In genomic region chr14:102906286-102906685, GRCm38 (mm10) we compare ENCODE assay signal across 14 mouse cellular contexts.
DNase-seq lines count a peak whose midpoint lies in the region; ATAC-seq and TF ChIP-seq lines count a peak whose summit lies in the region.
"Had no signal": no experiment of that assay in that cellular context is flagged by ENCODE, and none has a peak within 500 bp of the region (broad histone marks: within the 10 kb centered on the region; RNA-seq: fewer than 3 reads in every experiment).

No protein-coding gene starts in this region.

- H3K27ac ChIP-seq in kidney, embryonic 14.5 days (ENCODE audit: low read depth, low read length): no peak overlapping the region
- peak overlapping the region; percentile 88 for H3K27ac ChIP-seq in bone marrow, adult 2 months (ENCODE audit: control insufficient read depth, insufficient read depth, low read depth, low read length, poor library complexity)
- H3K27ac ChIP-seq in embryonic facial prominence, embryonic 10.5 days (replicated peaks): no peak overlapping the region
- H3K27ac ChIP-seq: hindbrain, embryonic 14.5 days; kidney, postnatal 0 days; limb, embryonic 15.5 days had no signal

- 92% methylated on average over 1 of the region's 1 CpGs for WGBS in kidney, embryonic 14.5 days
- WGBS in bone marrow, adult 2 months: 0% methylated on average over 1 of the region's 1 CpGs
- WGBS in embryonic facial prominence, embryonic 10.5 days: 92% methylated on average over 1 of the region's 1 CpGs

- no peaks in the 10 kb centered on the region for H3K9me3 ChIP-seq in kidney, embryonic 14.5 days (ENCODE audit: control insufficient read depth, low read length)
- no peaks in the 10 kb centered on the region for H3K9me3 ChIP-seq in embryonic facial prominence, embryonic 10.5 days
- H3K9me3 ChIP-seq: limb, embryonic 15.5 days had no signal

- no peak overlapping the region for H3K4me3 ChIP-seq in kidney, embryonic 14.5 days (ENCODE audit: low read length)
- no peak overlapping the region for H3K4me3 ChIP-seq in bone marrow, adult 2 months (replicated peaks; ENCODE audit: control insufficient read depth, low read depth, low read length)
- no peak overlapping the region for H3K4me3 ChIP-seq in embryonic facial prominence, embryonic 10.5 days
- H3K4me3 ChIP-seq: limb, embryonic 15.5 days; myocyte had no signal

- no peak for ATAC-seq in kidney, embryonic 14.5 days (ENCODE audit: low FRiP score, low TSS enrichment)
- 0 out of 2 replicates have a peak, but pooled peaks have one; percentile 11 for ATAC-seq in monocyte, adult 5-6 weeks (replicated peaks; ENCODE audit: insufficient number of reproducible peaks, low FRiP score, low TSS enrichment, poor library complexity, severe bottlenecking)
- ATAC-seq: forebrain, embryonic 16.5 days had no signal

- H3K4me2 ChIP-seq in kidney, embryonic 14.5 days (replicated peaks; ENCODE audit: low read depth, low read length): no peak overlapping the region
- H3K4me2 ChIP-seq: hindbrain, embryonic 14.5 days; limb, embryonic 15.5 days had no signal

- H3K9ac ChIP-seq in kidney, embryonic 14.5 days (ENCODE audit: low read depth, low read length): no peak overlapping the region
- H3K9ac ChIP-seq: hindbrain, embryonic 14.5 days; limb, embryonic 15.5 days had no signal

- H3K4me1 ChIP-seq in kidney, embryonic 14.5 days (ENCODE audit: control insufficient read depth, insufficient read depth, low read length): no peaks in the 10 kb centered on the region
- H3K4me1 ChIP-seq in bone marrow, adult 2 months (ENCODE audit: control insufficient read depth, insufficient read depth, low read length): peaks cover 15% of the 10 kb centered on the region
- H3K4me1 ChIP-seq in embryonic facial prominence, embryonic 10.5 days: peaks cover 6% of the 10 kb centered on the region; the same call in 1 of the 2 replicates

- peak; percentile 9 for DNase-seq in kidney, postnatal 10 days
- peak; percentile 60 for DNase-seq in 416B (ENCODE audit: low read depth)
- no peak for DNase-seq in embryonic facial prominence, embryonic 10.5 days (ENCODE audit: low spot score)
- DNase-seq in adrenal gland, postnatal 36 days: no peak
- no peak for DNase-seq in frontal cortex, adult 2 months (ENCODE audit: extremely low spot score in 1 of 2, low spot score in 1 of 2)
- DNase-seq: cerebellum, postnatal 25 days had no signal

- TF ChIP-seq POLR2A in bone marrow, adult 2 months (IDR thresholded peaks at IDR 0.05; ENCODE audit: borderline replicate concordance, control insufficient read depth, low read depth, low read length): no peak

- no peaks in the 10 kb centered on the region for H3K36me3 ChIP-seq in kidney, embryonic 14.5 days (ENCODE audit: control insufficient read depth, insufficient read depth, low read length)
- H3K36me3 ChIP-seq in embryonic facial prominence, embryonic 10.5 days (replicated peaks): no peaks in the 10 kb centered on the region
- H3K36me3 ChIP-seq: limb, embryonic 15.5 days had no signal

- TF ChIP-seq CTCF in bone marrow, adult 2 months (IDR thresholded peaks at IDR 0.05; ENCODE audit: control insufficient read depth, insufficient read depth, low read length): no peak

- H3K27me3 ChIP-seq in kidney, embryonic 14.5 days (ENCODE audit: control insufficient read depth, insufficient read depth, low read length): no peaks in the 10 kb centered on the region
- no peaks in the 10 kb centered on the region for H3K27me3 ChIP-seq in embryonic facial prominence, embryonic 10.5 days (replicated peaks; ENCODE audit: low read depth, poor library complexity, severe bottlenecking)
- H3K27me3 ChIP-seq: limb, embryonic 15.5 days had no signal

Comparison
In these comparisons a context has a peak if more than half of its experiments do, and no peak if none do; other contexts are left out.
1. DNase-seq: peak in kidney, postnatal 10 days (single experiment) and 416B (single experiment); none in embryonic facial prominence, embryonic 10.5 days (single experiment), adrenal gland, postnatal 36 days (0 of 2) and frontal cortex, adult 2 months (0 of 2).